Mouse (Mus musculus) lung, postnatal 0 days (tissue): Measurements from ENCODE around the gene Hoxd4. TPM values are rescaled to one million over a fixed set of nuclear protein-coding genes. Genes with fewer than 3 reads are reported as not detected.

Source experiments
- ATAC-seq: fragments of 200-750 bp; cut with Nextera tagmentation; 2 replicates; pipeline ENCODE4 v1.8.0; 2017; ENCODE audit warnings: moderate library complexity
- DNase-seq: peaks from one replicate; pipeline ENCODE4 v3.0.0-alpha.2; 2016; ENCODE audit warnings: low spot score
- H3K27ac ChIP-seq: fragments of 300-500 bp; sonication (generic); 2 replicates; pipeline ENCODE4 v1.5.1; 2014; ENCODE audit warnings: antibody characterized with exemption, mild to moderate bottlenecking, low read length, mixed read lengths
- H3K27me3 ChIP-seq: fragments of 300-500 bp; sonication (generic); replicated peaks from 2 replicates; pipeline ENCODE4 v1.6.1; 2014; ENCODE audit warnings: low read length, mixed read lengths; ENCODE audit not compliant: insufficient read depth
- H3K36me3 ChIP-seq: fragments of 300-500 bp; sonication (generic); 2 replicates; pipeline ENCODE4 v1.6.1; 2014; ENCODE audit warnings: low read length, mixed read lengths; ENCODE audit not compliant: insufficient read depth
- H3K4me1 ChIP-seq: fragments of 300-500 bp; sonication (generic); 2 replicates; pipeline ENCODE4 v1.6.1; 2014; ENCODE audit warnings: antibody characterized with exemption, low read depth, low read length, mixed read lengths; ENCODE audit not compliant: insufficient read depth
- H3K4me2 ChIP-seq: fragments of 300-500 bp; sonication (generic); replicated peaks from 2 replicates; pipeline ENCODE4 v1.6.1; 2014; ENCODE audit warnings: low read depth, mild to moderate bottlenecking, low read length, moderate library complexity, mixed read lengths
- H3K4me3 ChIP-seq: fragments of 300-500 bp; sonication (generic); 2 replicates; pipeline ENCODE4 v1.5.1; 2014; ENCODE audit warnings: low read depth, low read length
- H3K9ac ChIP-seq: fragments of 300-500 bp; sonication (generic); replicated peaks from 2 replicates; pipeline ENCODE4 v1.6.1; 2014; ENCODE audit warnings: low read depth, mild to moderate bottlenecking
- H3K9me3 ChIP-seq: fragments of 300-500 bp; sonication (generic); 2 replicates; pipeline ENCODE4 v1.6.1; 2016; ENCODE audit warnings: low read length, mixed read lengths
- CTCF ChIP-seq: IDR thresholded peaks from 2 replicates; pipeline ENCODE4 v1.5.1; 2016; ENCODE audit warnings: antibody characterized with exemption, mild to moderate bottlenecking
- EP300 ChIP-seq: IDR thresholded peaks from 2 replicates; pipeline ENCODE4 v1.6.1; 2016; ENCODE audit warnings: antibody characterized with exemption, mild to moderate bottlenecking, control low read depth
- WGBS: fragments of 180-500 bp; shearing (Covaris S2); extraction: QIAGEN DNeasy Blood & Tissue Kit; methylation state at CpG from one replicate; pipeline ENCODE4 v1.1.7; 2014; 5-methylcytosine and 5-hydroxymethylcytosine counted together
- polyA plus RNA-seq: library from polyadenylated mRNA; unstranded; fragments of >200 nt; fragmentation: Nextera tagmentation; extraction: Ambion mirVana; gene quantifications from 2 replicates; pipeline ENCODE4 v1.2.1, GENCODE M21; 2015

Gene Hoxd4
- polyA plus RNA-seq, 1 experiment from 2014 or later, result not detected

DNA sequence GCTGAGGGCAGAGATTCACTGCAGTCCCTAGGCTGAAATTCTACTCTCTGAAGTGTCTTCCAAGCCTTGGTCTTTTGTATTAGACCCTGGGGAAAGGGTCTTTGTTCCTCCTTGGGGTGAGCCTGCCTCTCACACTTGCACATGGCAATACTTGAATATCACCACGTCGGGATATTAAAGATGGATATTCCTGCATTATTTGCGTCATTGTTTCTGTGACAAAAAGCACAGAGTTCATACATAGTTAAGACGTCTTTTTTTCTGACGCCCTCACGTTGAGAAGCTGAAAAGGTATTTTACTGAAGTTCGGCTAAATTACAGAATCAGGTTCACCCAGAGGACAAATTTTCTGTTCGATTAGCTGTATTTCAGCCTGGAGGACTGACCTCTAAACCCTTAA lies 18.6 kb downstream of the Hoxd4 start:
- Histone ChIP-seq H3K27me3 (peaks cover 90% of the 10 kb centered on the region), H3K9ac (no peak overlapping the region), H3K36me3 (no peaks in the 10 kb centered on the region), H3K4me1 (0 out of 2 replicates have a peak, but pooled peaks cover 3% of the 10 kb centered on the region), H3K9me3 (no peaks in the 10 kb centered on the region), H3K4me2 (no peak overlapping the region), H3K27ac (no peak overlapping the region), H3K4me3 (no peak overlapping the region)
- TF ChIP-seq EP300 (no peak), CTCF (no peak)
- DNase-seq, result no peak
- no peak for ATAC-seq
- WGBS, result 12% methylated on average over 8 of the region's 8 CpGs

DNA sequence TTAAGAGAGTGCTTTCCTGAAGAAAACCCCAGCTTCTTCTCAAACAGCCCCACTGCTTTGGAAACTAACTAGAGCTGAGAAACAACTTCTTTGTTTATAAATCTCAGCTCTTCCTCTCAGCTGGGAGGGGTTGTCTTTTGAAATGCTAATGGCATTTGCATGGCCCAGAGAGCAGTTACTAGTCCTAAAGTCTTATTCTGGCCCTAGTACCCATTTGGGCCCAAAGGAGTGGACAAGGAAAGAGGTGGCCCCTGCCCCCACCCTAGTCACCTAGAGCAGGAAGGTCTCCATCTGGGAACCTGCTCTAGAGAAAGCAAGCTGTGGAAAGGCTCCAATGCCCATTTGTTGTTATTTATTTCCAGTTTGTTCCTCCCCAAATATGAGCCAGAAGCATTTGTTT lies 19.3 kb downstream of the Hoxd4 start:
- Histone ChIP-seq H3K4me2 (no peak overlapping the region), H3K4me1 (0 out of 2 replicates have a peak, but pooled peaks cover 3% of the 10 kb centered on the region), H3K27ac (no peak overlapping the region), H3K36me3 (no peaks in the 10 kb centered on the region), H3K9me3 (no peaks in the 10 kb centered on the region), H3K4me3 (no peak overlapping the region), H3K27me3 (peaks cover 90% of the 10 kb centered on the region), H3K9ac (no peak overlapping the region)
- ATAC-seq (no peak), DNase-seq (no peak)
- TF ChIP-seq CTCF, result no peak
- TF ChIP-seq EP300, result no peak

DNA sequence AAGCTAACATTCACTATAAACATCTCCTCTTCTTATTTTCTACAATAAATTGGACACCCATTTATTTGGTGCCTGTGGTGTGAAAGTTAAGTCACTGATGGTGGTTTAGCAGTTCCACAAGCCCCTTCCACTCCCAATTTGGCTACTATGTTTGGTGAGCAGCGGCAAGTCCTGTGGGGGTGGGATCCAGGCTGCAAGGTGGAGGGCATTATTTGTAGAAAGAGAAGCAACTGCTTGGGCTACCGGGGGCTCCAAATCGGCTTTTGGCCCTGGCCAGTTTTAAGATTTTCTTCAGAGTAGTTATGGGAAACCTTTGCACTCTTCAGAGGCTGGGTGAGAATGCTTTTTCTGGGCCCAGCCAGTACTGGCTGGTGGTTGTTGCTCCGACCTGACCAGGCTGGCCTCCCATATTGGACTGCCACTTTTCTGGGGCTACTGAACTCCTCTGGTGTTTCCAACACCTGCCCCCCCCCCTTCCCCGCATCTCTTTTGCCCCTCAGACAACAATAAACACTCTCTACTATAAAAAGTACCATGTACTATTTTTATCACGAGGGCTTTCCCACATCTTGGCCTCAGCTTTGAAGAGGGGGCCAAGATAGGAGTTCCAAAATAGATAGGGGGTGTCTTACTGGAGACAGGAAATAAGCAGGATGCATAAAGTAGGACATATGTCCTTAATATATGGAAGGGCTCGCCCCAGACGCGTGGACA lies 20.2 kb downstream of the Hoxd4 start:
- WGBS, result 12% methylated on average over 9 of the region's 9 CpGs
- no peak overlapping the region for H3K27ac ChIP-seq
- no peak for ATAC-seq
- 0 out of 2 replicates have a peak, but pooled peaks cover 3% of the 10 kb centered on the region for H3K4me1 ChIP-seq
- H3K27me3 ChIP-seq, result peaks cover 90% of the 10 kb centered on the region
- DNase-seq, result no peak
- no peaks in the 10 kb centered on the region for H3K36me3 ChIP-seq
- no peak overlapping the region for H3K4me3 ChIP-seq
- H3K4me2 ChIP-seq, result no peak overlapping the region
- H3K9me3 ChIP-seq, result no peaks in the 10 kb centered on the region
- no peak for TF ChIP-seq EP300
- TF ChIP-seq CTCF, result no peak
- no peak overlapping the region for H3K9ac ChIP-seq

DNA sequence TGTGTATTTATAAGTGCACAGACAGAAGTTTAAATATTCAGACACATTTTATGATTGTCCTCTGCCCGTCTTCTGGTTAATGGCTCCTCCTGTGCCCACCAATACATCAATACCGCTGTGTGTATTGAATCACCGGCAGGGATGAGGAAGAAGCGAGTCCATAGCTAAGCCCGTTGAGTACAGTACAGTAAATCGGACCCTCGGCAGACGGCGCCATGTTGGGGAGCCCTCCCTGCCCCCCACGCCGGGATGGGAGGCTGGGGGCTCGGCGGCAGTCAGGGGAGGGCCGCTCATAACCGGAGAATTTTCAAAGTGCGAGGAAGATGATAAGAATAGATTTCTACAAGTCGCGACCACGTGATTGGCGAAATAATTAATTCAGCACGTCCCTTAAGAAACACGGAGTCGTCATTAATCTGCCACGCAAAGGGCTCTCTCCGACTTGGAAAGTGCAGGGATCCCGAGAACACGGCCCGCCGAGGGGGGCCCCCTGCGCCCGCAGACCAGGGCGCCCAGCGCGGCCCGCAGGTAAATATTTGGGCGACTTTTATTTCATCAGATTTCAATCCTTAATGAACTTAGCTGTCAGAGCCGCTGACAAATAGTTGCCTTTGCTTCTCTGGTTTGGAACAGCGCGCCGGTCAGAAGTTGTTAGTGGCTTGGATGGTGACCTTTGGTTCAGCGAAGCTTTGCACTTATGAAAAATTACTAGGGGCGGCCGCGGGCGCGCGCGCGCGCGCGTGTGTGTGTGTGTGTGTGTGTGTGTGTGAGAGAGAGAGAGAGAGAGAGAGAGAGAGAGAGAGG lies 21.0 kb downstream of the Hoxd4 start:
- WGBS, result 2% methylated on average over 42 of the region's 52 CpGs
- DNase-seq (no peak), ATAC-seq (no peak)
- Histone ChIP-seq H3K27ac (no peak overlapping the region), H3K36me3 (no peaks in the 10 kb centered on the region), H3K4me1 (no peaks in the 10 kb centered on the region), H3K9me3 (no peaks in the 10 kb centered on the region), H3K4me2 (no peak overlapping the region), H3K9ac (no peak overlapping the region), H3K27me3 (peaks cover 90% of the 10 kb centered on the region), H3K4me3 (no peak overlapping the region; the same call in 1 of the 2 replicates)
- TF ChIP-seq EP300, result no peak
- TF ChIP-seq CTCF, result no peak

DNA sequence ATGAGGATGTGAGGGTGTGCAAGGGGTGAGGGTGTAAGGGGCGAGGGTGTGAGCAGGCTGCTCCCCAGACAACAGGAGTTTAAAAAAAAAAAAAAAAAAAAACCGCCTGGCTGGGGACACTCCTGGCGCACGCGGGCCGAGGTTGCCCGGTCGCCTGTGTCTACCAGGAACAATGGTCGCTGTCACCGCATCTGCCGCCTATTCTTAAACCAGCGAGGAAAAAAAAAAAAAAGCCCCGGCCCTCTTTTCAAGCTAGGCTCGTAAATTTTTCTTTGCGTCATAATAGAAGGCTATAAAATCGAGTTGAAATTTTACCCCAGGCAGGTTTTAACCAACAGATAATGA lies 21.6 kb downstream of the Hoxd4 start:
- TF ChIP-seq CTCF (no peak), EP300 (no peak)
- Histone ChIP-seq H3K27ac (no peak overlapping the region), H3K4me1 (no peaks in the 10 kb centered on the region), H3K9me3 (no peaks in the 10 kb centered on the region), H3K4me2 (no peak overlapping the region), H3K27me3 (peaks cover 90% of the 10 kb centered on the region), H3K9ac (no peak overlapping the region), H3K36me3 (no peaks in the 10 kb centered on the region), H3K4me3 (no peak overlapping the region)
- DNase-seq (no peak), ATAC-seq (no peak)
- 3% methylated on average over 16 of the region's 16 CpGs for WGBS

DNA sequence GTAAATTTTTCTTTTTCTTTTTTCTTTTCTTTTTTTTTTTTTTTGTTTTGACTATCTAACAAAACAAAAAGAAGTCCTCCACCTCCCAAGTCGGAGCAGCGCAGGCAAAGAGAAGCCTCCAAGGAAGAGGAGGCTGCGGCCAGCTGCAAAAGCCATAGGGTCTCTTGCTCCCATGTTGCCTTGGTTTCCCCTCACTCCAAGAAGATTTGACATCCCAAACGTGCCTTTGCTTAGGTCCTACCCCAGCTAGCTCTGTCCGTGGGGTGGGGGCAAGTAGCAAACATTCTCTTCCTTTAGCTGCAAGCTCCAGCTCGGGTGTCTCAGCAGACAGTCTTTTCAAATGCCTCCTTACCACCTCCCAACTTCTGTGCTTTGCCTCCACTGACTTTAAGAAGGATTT lies 22.0 kb downstream of the Hoxd4 start:
- H3K36me3 ChIP-seq, result no peaks in the 10 kb centered on the region
- TF ChIP-seq EP300 (no peak), CTCF (no peak)
- 5% methylated on average over 6 of the region's 6 CpGs for WGBS
- no peak overlapping the region for H3K9ac ChIP-seq
- DNase-seq, result no peak
- no peak overlapping the region for H3K4me2 ChIP-seq
- H3K9me3 ChIP-seq, result no peaks in the 10 kb centered on the region
- no peak overlapping the region for H3K4me3 ChIP-seq
- H3K27me3 ChIP-seq, result peaks cover 90% of the 10 kb centered on the region
- H3K4me1 ChIP-seq, result no peaks in the 10 kb centered on the region
- no peak overlapping the region for H3K27ac ChIP-seq
- ATAC-seq, result no peak
